Mouse (Mus musculus) frontal cortex, postnatal 25 days (tissue): Measurements from ENCODE around the gene Pfn2.
"Not testable (repeated sequence)": the region's sequence is repeated elsewhere in the genome, so short reads cannot be mapped to it uniquely, and the experiment has no call there.

ENCODE experiments used
- DNase-seq, 2 experiments: peaks; one replicate each; pipeline ENCODE4 v3.0.0; 2022; ENCODE audit warnings: low spot score in 2 of 2

Gene Pfn2

GRCm38 (mm10) chr3:57847760-57848185 is at the start of gene Pfn2:
Gene Pfn2, minus strand, starts transcription at chr3:57848079.
- DNase-seq, result peak; percentile 61 to 74

GRCm38 (mm10) chr3:57882945-57883344 is 35.1 kb upstream of the Pfn2 start:
- no peak for DNase-seq

- peak; percentile 42 to 48 for DNase-seq
Measured at GRCm38 (mm10) chr3:57846912-57847759, 743 bp downstream of the Pfn2 start.

- no peak for DNase-seq
Measured at GRCm38 (mm10) chr3:57846662-57846911, 1.3 kb downstream of the Pfn2 start.

- DNase-seq, result peak; percentile 14 to 31
Measured at GRCm38 (mm10) chr3:57845786-57846661, 1.9 kb downstream of the Pfn2 start.

GRCm38 (mm10) chr3:57843775-57844174 is 4.1 kb downstream of the Pfn2 start:
- no peak for DNase-seq

GRCm38 (mm10) chr3:57836911-57837310 is 11.0 kb downstream of the Pfn2 start:
- no peak for DNase-seq

GRCm38 (mm10) chr3:57833585-57833984 is 14.3 kb downstream of the Pfn2 start:
- no peak for DNase-seq

- DNase-seq, result no peak
Measured at GRCm38 (mm10) chr3:57825866-57826265, 22.0 kb downstream of the Pfn2 start.

- DNase-seq, result no peak
Measured at GRCm38 (mm10) chr3:57815447-57815846, 32.4 kb downstream of the Pfn2 start.

- DNase-seq, result not testable (repeated sequence)
Measured at GRCm38 (mm10) chr3:57795071-57795470, 52.8 kb downstream of the Pfn2 start.
